Mouse (Mus musculus): ENCODE measurements at regions not wholly inside any gene's neighbourhood (a gene's known extent, or its start where the extent isn't known, plus 50 kb on each side); places are given as distances from the start of the nearest gene placed in this dataset.

- CTCF ChIA-PET: no interaction called here
Measured at GRCm38 (mm10) chr10:31076948-31077347, 234.3 kb upstream of the Hey2 start.

GRCm38 (mm10) chr10:31076415-31076814 lies 233.8 kb upstream of the Hey2 start:
- CTCF ChIA-PET: no interaction called here

GRCm38 (mm10) chr10:31074004-31074645 lies 231.5 kb upstream of the Hey2 start:
- CTCF ChIA-PET: no interaction called here

- CTCF ChIA-PET: no interaction called here
Measured at GRCm38 (mm10) chr10:31068668-31069223, 226.1 kb upstream of the Hey2 start.

GRCm38 (mm10) chr10:31062732-31063131 lies 220.1 kb upstream of the Hey2 start:
- CTCF ChIA-PET: no interaction called here

GRCm38 (mm10) chr10:31053260-31053659 lies 210.7 kb upstream of the Hey2 start:
- CTCF ChIA-PET: interaction anchor here (0.8 kb wide), 1 partner anchor 485 kb away, joined by 3 read pairs; no protein-coding TSS in a partner anchor

- CTCF ChIA-PET: no interaction called here
Measured at GRCm38 (mm10) chr10:31051222-31051621, 208.6 kb upstream of the Hey2 start.

- CTCF ChIA-PET: no interaction called here
Measured at GRCm38 (mm10) chr10:31049352-31049751, 206.8 kb upstream of the Hey2 start.

- CTCF ChIA-PET: no interaction called here
Measured at GRCm38 (mm10) chr10:31035611-31036010, 193.0 kb upstream of the Hey2 start.

GRCm38 (mm10) chr10:31034782-31035181 lies 192.2 kb upstream of the Hey2 start:
- CTCF ChIA-PET: no interaction called here

- CTCF ChIA-PET: no interaction called here
Measured at GRCm38 (mm10) chr10:31030676-31031075, 188.1 kb upstream of the Hey2 start.

GRCm38 (mm10) chr10:31026440-31026839 lies 183.8 kb upstream of the Hey2 start:
- CTCF ChIA-PET: no interaction called here

- CTCF ChIA-PET: no interaction called here
Measured at GRCm38 (mm10) chr10:31012669-31013358, 170.2 kb upstream of the Hey2 start.

GRCm38 (mm10) chr10:31009955-31010254 lies 167.3 kb upstream of the Hey2 start:
- CTCF ChIA-PET: no interaction called here

- CTCF ChIA-PET: no interaction called here
Measured at GRCm38 (mm10) chr10:31009128-31009954, 166.7 kb upstream of the Hey2 start.

GRCm38 (mm10) chr10:30998163-30998944 lies 155.8 kb upstream of the Hey2 start:
- CTCF ChIA-PET: no interaction called here

GRCm38 (mm10) chr10:30992167-30992566 lies 149.6 kb upstream of the Hey2 start:
- CTCF ChIA-PET: no interaction called here

GRCm38 (mm10) chr10:30980279-30980968 lies 137.8 kb upstream of the Hey2 start:
- CTCF ChIA-PET: no interaction called here

- CTCF ChIA-PET: no interaction called here
Measured at GRCm38 (mm10) chr10:30979766-30980165, 137.2 kb upstream of the Hey2 start.

GRCm38 (mm10) chr10:30966176-30966575 lies 123.6 kb upstream of the Hey2 start:
- CTCF ChIA-PET: no interaction called here

- CTCF ChIA-PET: no interaction called here
Measured at GRCm38 (mm10) chr10:30953825-30954224, 111.2 kb upstream of the Hey2 start.

Measured in spleen, embryonic (tissue).